Mouse (Mus musculus) liver, embryonic 14.5 days (tissue): ENCODE data around the gene Ak8. TPM values are rescaled to one million over a fixed set of nuclear protein-coding genes. Genes with fewer than 3 reads are reported as not detected.

Experiments used
- ATAC-seq: fragments of 200-750 bp; cut with Nextera tagmentation; 2 replicates; pipeline ENCODE4 v1.8.0; 2017; ENCODE audit warnings: moderate number of reproducible peaks, mild to moderate bottlenecking, moderate library complexity; ENCODE audit not compliant: insufficient read depth
- DNase-seq, 3 experiments: peaks; one replicate each; pipeline ENCODE4 v3.0.0-alpha.2; 2012 to 2013; ENCODE audit warnings: low read depth in 3 of 3, low spot score in 3 of 3
- H3K27ac ChIP-seq: fragments of 300-500 bp; sonication (generic); 2 replicates; pipeline ENCODE4 v1.5.1; 2014; ENCODE audit warnings: moderate library complexity, mild to moderate bottlenecking, control low read depth, inconsistent platforms
- H3K27me3 ChIP-seq: fragments of 300-500 bp; sonication (generic); 2 replicates; pipeline ENCODE4 v1.6.1; 2014; ENCODE audit warnings: mild to moderate bottlenecking, low read length, moderate library complexity; ENCODE audit not compliant: control insufficient read depth, insufficient read depth
- H3K36me3 ChIP-seq: fragments of 300-500 bp; sonication (generic); replicated peaks from 2 replicates; pipeline ENCODE4 v1.6.1; 2014; ENCODE audit warnings: low read depth; ENCODE audit not compliant: control insufficient read depth, insufficient read depth
- H3K4me1 ChIP-seq, 2 experiments: fragments of 200-500 bp in 1 of 2; fragments of 300-500 bp in 1 of 2; sonication (generic) in 1 of 2; replicated peaks; 2 replicates each; pipeline ENCODE4 v1.6.1; 2012 to 2014; ENCODE audit warnings: antibody characterized with exemption in 1 of 2, inconsistent platforms in 1 of 2, low read length in 1 of 2; ENCODE audit not compliant: control insufficient read depth in 2 of 2, insufficient read depth in 2 of 2
- H3K4me2 ChIP-seq: fragments of 300-500 bp; sonication (generic); 2 replicates; pipeline ENCODE4 v1.6.1; 2014; ENCODE audit warnings: low read depth, mild to moderate bottlenecking, control low read depth, moderate library complexity
- H3K4me3 ChIP-seq, 2 experiments: fragments of 200-500 bp in 1 of 2; fragments of 300-500 bp in 1 of 2; sonication (generic) in 1 of 2; 2 replicates each; pipeline ENCODE4 v1.5.1; 2012 to 2014; ENCODE audit warnings: low read depth in 2 of 2, low read length in 2 of 2, mild to moderate bottlenecking in 2 of 2, control low read depth in 1 of 2, inconsistent platforms in 1 of 2, moderate library complexity in 1 of 2; ENCODE audit not compliant: insufficient read depth in 1 of 2
- H3K9ac ChIP-seq: fragments of 300-500 bp; sonication (generic); replicated peaks from 2 replicates; pipeline ENCODE4 v1.6.1; 2014; ENCODE audit warnings: mild to moderate bottlenecking, control low read depth, moderate library complexity
- H3K9me3 ChIP-seq: fragments of 300-500 bp; sonication (generic); 2 replicates; pipeline ENCODE4 v1.6.1; 2016; ENCODE audit warnings: low read length, mixed read lengths; ENCODE audit not compliant: control insufficient read depth
- CTCF ChIP-seq: IDR thresholded peaks from 2 replicates; pipeline ENCODE4 v1.5.1; 2016; ENCODE audit warnings: antibody characterized with exemption, low read depth, control low read depth
- EP300 ChIP-seq: IDR thresholded peaks from 2 replicates; pipeline ENCODE4 v1.6.1; 2016; ENCODE audit warnings: antibody characterized with exemption, low read depth
- WGBS: fragments of 180-500 bp; shearing (Covaris S2); extraction: QIAGEN DNeasy Blood & Tissue Kit; methylation state at CpG from one replicate; pipeline ENCODE4 v1.1.7; 2014; ENCODE audit not compliant: insufficient replicate concordance; 5-methylcytosine and 5-hydroxymethylcytosine counted together
- polyA plus RNA-seq, 2 experiments: library from polyadenylated mRNA; depleted of rRNA in 1 of 2; stranded (reverse) in 1 of 2; unstranded in 1 of 2; fragments of >200 nt; fragmentation: Nextera tagmentation in 1 of 2; extraction: Ambion mirVana in 1 of 2; gene quantifications; 2 replicates each; pipeline versions ENCODE4 v1.2.1 to v1.2.3; 2012 to 2014

Gene Ak8
- polyA plus RNA-seq, 2 experiments: 0.18 to 0.24 TPM

DNA sequence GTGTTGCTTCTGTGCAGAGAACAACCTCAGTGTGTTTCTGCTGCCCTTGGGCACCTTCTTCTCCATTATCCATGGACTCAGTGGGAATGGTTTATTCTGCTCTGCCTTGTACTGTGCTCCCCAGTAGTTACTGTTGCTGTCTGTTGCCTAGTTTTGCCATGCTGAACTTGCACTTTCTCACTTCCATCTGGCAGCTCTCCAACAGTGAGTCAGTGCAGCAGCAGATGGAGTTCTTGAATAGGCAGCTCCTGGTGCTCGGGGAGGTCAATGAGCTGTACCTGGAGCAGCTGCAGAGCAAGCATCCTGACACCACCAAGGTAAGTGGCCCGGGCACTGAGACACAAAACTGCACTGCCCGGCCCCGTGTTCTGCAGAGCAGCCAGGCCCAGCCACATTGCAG, 18.2 kb upstream of the Ak8 start:
- Histone ChIP-seq H3K9ac (no peak overlapping the region), H3K9me3 (no peaks in the 10 kb centered on the region), H3K4me2 (no peak overlapping the region), H3K4me1 (no peaks in the 10 kb centered on the region), H3K4me3 (no peak overlapping the region), H3K27ac (no peak overlapping the region), H3K27me3 (no peaks in the 10 kb centered on the region), H3K36me3 (peaks cover 26% of the 10 kb centered on the region)
- TF ChIP-seq CTCF (no peak), EP300 (no peak)
- no peak for ATAC-seq
- WGBS: 84% methylated on average over 4 of the region's 4 CpGs
- DNase-seq: no peak

DNA sequence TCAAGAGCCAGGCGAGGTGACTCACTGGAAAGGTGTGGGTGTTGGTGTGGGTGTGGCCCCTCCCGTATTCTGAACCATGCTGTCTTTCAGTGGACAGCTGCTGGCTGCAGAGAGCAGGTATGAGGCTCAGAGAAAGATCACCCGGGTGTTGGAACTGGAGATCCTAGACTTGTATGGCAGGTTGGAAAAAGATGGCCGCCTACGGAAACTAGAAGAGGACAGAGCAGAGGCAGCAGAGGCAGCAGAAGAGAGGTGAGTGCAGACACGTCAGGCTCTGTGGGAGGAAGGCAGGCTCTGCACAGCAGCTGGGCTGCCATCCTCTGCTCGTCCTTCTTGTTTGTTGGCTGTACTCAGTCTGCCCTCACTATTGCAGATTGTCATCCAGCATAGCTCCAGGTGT, 14.1 kb upstream of the Ak8 start:
- Histone ChIP-seq H3K36me3 (peaks cover 12% of the 10 kb centered on the region), H3K27me3 (no peaks in the 10 kb centered on the region), H3K27ac (no peak overlapping the region), H3K4me1 (no peaks in the 10 kb centered on the region), H3K9me3 (no peaks in the 10 kb centered on the region), H3K9ac (no peak overlapping the region), H3K4me2 (no peak overlapping the region), H3K4me3 (no peak overlapping the region)
- no peak for ATAC-seq
- no peak for DNase-seq
- TF ChIP-seq CTCF (no peak), EP300 (no peak)
- WGBS: 70% methylated on average over 7 of the region's 7 CpGs

DNA sequence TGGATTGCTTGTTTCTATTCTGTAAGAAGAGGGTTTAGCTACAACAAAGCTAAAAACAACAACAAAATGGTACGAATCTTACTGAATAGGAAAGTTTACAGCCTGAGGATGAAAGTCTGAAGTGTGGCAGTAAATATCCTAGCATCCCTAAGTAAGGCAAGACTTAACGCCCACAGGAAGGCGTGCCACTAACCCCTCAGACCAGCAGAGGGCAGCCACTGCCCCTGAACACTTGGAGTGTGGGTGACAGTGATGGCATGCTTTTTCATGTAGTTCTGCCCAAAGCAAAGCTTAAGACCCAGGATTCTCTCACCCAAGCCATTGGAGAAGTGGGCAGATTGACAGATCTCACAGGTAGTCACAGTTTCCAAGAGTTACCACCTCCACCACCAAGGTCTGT, 11.5 kb upstream of the Ak8 start:
- WGBS: 36% methylated on average over 3 of the region's 3 CpGs
- no peak overlapping the region for H3K4me3 ChIP-seq
- no peaks in the 10 kb centered on the region for H3K27me3 ChIP-seq
- H3K27ac ChIP-seq: no peak overlapping the region
- H3K4me1 ChIP-seq: no peaks in the 10 kb centered on the region
- TF ChIP-seq CTCF (peak; percentile 83), EP300 (no peak)
- ATAC-seq: no peak
- peaks cover 6% of the 10 kb centered on the region; the same call in 1 of the 2 replicates for H3K36me3 ChIP-seq
- H3K9me3 ChIP-seq: no peaks in the 10 kb centered on the region
- H3K9ac ChIP-seq: no peak overlapping the region
- no peak for DNase-seq
- H3K4me2 ChIP-seq: no peak overlapping the region

DNA sequence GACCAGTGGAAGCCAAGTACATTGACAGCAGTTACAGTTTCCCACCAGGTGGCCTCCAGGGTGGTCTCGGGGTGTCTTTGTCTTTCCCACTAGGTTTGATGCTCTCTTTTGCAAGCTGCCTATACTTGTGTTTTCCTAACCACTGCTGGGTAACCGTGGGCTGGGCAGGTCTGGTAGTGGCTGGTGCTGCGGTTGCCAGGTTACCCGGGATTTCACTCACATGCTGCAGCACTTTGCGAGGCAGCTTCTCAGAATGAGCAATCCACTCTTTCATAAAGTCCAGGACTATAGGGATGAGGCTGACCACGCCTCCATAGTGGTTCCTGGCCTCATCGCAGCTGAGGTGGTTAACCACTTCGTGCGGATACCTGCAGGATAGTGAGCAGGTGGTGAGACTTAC, 7.3 kb upstream of the Ak8 start:
- no peak overlapping the region for H3K4me3 ChIP-seq
- TF ChIP-seq CTCF: no peak
- TF ChIP-seq EP300: no peak
- no peaks in the 10 kb centered on the region for H3K4me1 ChIP-seq
- no peak for DNase-seq
- H3K4me2 ChIP-seq: no peak overlapping the region
- H3K27me3 ChIP-seq: no peaks in the 10 kb centered on the region
- H3K27ac ChIP-seq: no peak overlapping the region
- H3K36me3 ChIP-seq: no peaks in the 10 kb centered on the region
- no peak for ATAC-seq
- WGBS: 71% methylated on average over 9 of the region's 9 CpGs
- no peaks in the 10 kb centered on the region for H3K9me3 ChIP-seq
- H3K9ac ChIP-seq: no peak overlapping the region

DNA sequence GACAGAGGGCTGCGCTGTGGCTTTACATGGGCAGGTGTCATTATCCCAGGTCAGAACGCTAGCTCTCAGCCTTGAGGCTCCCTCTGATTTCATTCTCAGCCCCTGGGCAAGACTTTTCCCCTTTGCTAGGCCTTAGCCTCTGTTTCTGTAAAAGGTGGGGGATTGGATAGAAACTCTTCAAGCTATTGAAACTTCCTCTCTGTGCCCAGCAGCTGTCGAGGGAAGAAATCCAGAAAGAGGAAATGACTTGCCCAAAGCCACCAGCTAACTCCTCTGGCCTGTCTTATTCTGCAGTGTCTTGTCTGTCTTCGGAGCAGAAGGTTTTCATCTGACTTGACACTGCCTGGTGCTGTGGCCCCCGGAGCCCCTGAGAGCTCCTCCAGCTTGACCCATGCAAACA, 1.4 kb upstream of the Ak8 start:
- no peak for TF ChIP-seq EP300
- no peak for TF ChIP-seq CTCF
- Histone ChIP-seq H3K9me3 (no peaks in the 10 kb centered on the region), H3K4me2 (no peak overlapping the region), H3K4me3 (no peak overlapping the region), H3K27me3 (no peaks in the 10 kb centered on the region; the same call in 1 of the 2 replicates), H3K9ac (no peak overlapping the region), H3K27ac (no peak overlapping the region), H3K36me3 (no peaks in the 10 kb centered on the region), H3K4me1 (peaks cover 23 to 31% of the 10 kb centered on the region in 2 experiments)
- no peak for ATAC-seq
- 31% methylated on average over 5 of the region's 5 CpGs for WGBS
- no peak for DNase-seq
